Mouse (Mus musculus): Measurements from ENCODE around the gene Ilkap.

GRCm38 (mm10) chr1:91404976-91405375 lies 6.4 kb upstream of the Ilkap start:
- TF ChIP-seq CTCF (IDR thresholded peaks at IDR 0.05), result no peak
- TF ChIP-seq POLR2A (IDR thresholded peaks at IDR 0.05; ENCODE audit: insufficient read depth, low read depth, low read length), result no peak
- TF ChIP-seq EP300 (IDR thresholded peaks at IDR 0.05; ENCODE audit: insufficient read depth, low read depth, low read length), result no peak

Data from heart, adult 2 months (tissue).